Mouse (Mus musculus) gastrocnemius, postnatal 25 days (tissue): ENCODE results near the gene Rnf141. TPM values are rescaled to one million over a fixed set of nuclear protein-coding genes. Genes with fewer than 3 reads are reported as not detected.
A peak's percentile ranks its signal among the peaks of the same experiment; 100 is the strongest.

Experiments
- DNase-seq: peaks from one replicate; pipeline ENCODE4 v3.0.0; 2022
- total RNA-seq, 2 experiments: library from RNA; stranded (reverse); gene quantifications; 1 replicate in 1 of 2; 2 replicates in 1 of 2; pipeline ENCODE4 v1.2.3; 2021

The Rnf141 gene
- total RNA-seq, 2 experiments from 2014 or later = 16.8 to 18.6 TPM

GRCm38 (mm10) chr7:110834018-110834417 lies 10.2 kb downstream of the Rnf141 start:
- no peak for DNase-seq

DNA sequence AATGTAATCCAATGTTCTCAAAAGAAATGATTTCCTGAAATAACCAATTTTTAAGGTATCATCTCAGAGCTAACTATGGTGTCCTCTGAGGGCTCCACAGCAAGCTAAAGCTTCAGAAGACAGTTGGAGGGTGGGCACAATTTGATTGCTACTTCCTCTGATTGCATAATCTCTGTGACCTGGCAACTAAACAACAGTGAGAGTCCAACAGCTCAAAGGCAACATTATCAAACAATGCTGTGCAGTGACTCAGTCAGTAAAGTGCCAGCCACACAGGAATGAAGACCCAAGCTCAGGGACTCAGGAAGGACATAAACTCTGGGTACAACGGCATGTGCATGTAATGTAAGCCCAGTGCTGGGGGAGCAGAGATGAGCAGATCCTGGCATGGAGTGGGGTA lies 11.2 kb downstream of the Rnf141 start:
- no peak for DNase-seq

DNA sequence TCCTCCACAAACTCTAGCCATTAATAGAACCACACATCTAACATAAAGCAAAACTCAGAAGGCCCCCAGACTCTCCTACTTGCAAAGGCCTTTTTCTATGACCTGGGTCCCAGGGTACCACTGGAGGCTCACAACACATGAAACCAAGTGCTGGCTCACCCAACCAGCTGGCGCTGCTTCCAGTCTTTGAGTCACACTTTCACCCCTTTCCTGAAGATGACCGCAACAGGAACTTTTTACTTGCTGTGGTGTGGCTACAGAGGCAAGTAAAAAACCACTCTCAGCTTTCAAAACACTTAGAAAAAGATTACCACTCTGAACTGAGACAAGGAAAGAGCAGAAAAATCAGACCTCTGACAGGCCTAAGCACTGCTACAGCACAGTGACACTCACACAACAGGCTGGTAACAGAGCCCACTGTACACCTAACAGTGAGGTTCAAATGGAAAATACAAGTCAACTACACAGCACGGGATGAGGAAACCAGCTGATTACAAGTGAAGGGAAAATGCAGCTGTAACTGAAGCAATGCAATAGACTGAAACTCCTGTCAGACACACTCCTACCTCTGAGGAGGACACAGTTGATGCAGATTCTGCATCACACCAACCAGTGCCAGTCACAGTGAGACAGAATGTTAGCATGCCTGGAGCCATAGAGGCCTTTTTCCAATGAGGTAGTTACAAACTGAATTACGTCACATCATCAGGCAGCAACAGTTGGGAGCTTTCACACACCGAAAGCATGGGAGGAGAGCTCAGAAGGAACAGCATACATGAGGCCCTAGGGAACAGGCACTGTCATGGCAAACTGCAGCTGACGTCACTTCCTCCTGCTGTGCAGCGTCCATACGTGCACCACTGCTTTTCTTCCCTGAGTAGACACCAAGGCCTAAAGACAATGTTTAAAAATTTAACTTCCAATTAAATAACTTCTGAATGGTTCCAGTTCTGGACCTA lies 20.0 kb downstream of the Rnf141 start:
- no peak for DNase-seq

DNA sequence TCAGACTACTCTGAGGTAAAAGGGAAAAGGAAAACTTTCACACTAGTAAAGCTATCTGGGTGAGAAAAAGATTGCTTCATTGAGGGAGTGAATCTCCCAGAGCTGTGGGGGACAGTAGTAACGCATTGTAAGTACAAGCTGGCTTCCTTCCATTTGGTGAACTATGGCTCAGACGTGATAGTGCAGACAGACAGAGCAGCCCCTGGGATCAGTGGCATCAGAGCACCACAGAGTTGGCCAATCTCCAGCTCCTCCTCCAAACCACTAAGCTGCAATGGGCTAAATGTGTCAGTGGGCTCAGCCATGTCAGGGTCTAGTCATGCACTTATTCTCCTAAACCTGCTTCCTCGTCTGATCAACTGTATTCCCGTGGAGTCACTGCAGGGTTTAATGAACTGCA lies 20.7 kb downstream of the Rnf141 start:
- DNase-seq = no peak

- DNase-seq = no peak
Measured at GRCm38 (mm10) chr7:110823076-110823475, 21.2 kb downstream of the Rnf141 start.

GRCm38 (mm10) chr7:110822055-110822454 lies 22.2 kb downstream of the Rnf141 start:
- no peak for DNase-seq

- peak; percentile 59 for DNase-seq
Measured at GRCm38 (mm10) chr7:110821653-110822052, 22.6 kb downstream of the Rnf141 start.

GRCm38 (mm10) chr7:110821068-110821467 lies 23.2 kb downstream of the Rnf141 start:
- no peak for DNase-seq

- no peak for DNase-seq
Measured at GRCm38 (mm10) chr7:110818787-110819350, 25.4 kb downstream of the Rnf141 start.

DNA sequence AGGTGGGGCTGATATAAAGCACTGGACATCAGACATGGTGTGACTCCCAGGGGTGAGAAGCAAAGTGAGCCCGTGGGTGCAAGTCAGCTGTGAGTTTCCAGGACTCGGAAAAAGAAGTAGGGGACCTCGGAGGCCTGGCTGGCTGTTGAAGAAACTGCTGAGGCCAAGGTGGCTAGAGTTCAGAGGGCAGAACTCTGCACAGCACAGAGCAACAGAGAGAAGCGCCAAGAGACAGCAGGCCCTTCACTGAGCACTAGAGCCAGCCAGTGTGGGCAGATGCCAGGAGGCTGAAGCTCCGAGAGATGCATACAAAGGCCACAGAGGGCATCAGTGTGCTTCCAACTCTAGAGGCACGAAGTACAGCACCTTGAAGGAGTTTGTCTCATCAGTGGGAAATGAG lies 26.1 kb downstream of the Rnf141 start:
- peak; percentile 72 for DNase-seq

- no peak for DNase-seq
Measured at GRCm38 (mm10) chr7:110816037-110816436, 28.2 kb downstream of the Rnf141 start.

DNA sequence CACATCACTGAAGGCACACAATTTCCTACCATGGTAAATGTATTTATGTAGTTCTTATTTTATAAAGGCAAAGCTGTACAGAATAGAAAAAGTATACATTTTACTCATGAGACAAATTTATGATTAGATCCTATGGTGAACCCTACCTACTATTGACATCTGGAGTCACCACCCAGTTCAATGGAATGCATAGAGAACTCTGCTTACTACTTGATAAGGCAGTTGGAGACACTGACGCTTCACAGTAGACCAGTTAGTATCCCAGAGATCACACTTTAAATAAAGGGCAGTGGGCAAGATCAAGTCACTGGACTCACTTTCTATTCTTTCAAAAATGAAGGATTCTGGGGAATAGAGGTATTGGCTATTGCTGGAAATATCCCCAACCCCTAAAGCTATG lies 30.3 kb downstream of the Rnf141 start:
- DNase-seq = no peak

- no peak for DNase-seq
Measured at GRCm38 (mm10) chr7:110811529-110811928, 32.7 kb downstream of the Rnf141 start.

DNA sequence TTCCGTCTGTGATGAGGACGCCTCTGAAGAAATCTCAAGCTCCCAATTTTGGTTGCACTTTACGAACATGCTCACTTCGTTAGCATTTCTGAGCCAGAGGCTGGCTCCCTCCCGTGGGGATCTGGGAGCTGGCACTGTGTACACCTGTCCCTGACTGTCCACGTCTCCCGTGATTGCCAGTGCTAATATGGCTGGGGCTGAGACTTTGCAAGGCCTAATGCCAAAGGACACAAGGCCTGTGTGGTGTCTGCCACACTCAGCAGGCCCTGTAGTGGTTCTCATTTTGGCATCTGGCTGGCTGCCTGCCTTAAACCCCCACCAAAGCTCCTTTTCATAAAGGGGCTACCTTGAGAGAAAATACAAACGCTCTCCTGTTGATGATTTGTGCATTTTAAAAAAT lies 33.3 kb downstream of the Rnf141 start:
- no peak for DNase-seq

- DNase-seq = no peak
Measured at GRCm38 (mm10) chr7:110809585-110810557, 34.4 kb downstream of the Rnf141 start.

GRCm38 (mm10) chr7:110808962-110809361 lies 35.3 kb downstream of the Rnf141 start:
- DNase-seq = peak; percentile 54

- DNase-seq = no peak
Measured at GRCm38 (mm10) chr7:110807460-110808030, 36.7 kb downstream of the Rnf141 start.

DNA sequence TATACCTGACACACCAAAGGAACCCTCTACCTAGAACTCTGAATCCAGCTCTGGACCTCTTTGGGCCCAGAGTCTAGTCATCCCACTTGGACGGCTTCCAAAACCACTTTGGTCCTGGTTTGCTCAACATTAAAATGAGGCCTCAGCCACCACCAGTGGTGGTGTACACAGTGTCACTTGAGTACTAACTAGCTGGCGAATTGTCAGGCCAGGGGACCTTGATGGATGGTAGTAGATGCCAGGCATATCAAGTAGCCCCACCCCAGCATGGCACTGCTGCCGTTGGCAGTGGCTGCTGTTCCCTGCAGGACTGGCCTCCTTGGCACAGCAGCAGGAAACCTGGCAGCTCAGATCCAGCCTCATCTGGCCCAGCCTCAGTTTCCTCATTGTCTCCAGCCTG lies 40.0 kb downstream of the Rnf141 start:
- DNase-seq = peak; percentile 67

GRCm38 (mm10) chr7:110803131-110803530 lies 41.1 kb downstream of the Rnf141 start:
- DNase-seq = no peak

GRCm38 (mm10) chr7:110801028-110801427 lies 43.2 kb downstream of the Rnf141 start:
- peak; percentile 53 for DNase-seq

- peak; percentile 34 for DNase-seq
Measured at GRCm38 (mm10) chr7:110797722-110798409, 46.4 kb downstream of the Rnf141 start.
